Mouse (Mus musculus): ENCODE data around the gene Tmem136.

GRCm38 (mm10) chr9:43133525-43133924 lies 17.2 kb upstream of the Tmem136 start:
- no peak for TF ChIP-seq USF1 (IDR thresholded peaks at IDR 0.05; ENCODE audit: low read depth)
- no peak for TF ChIP-seq CTCF (IDR thresholded peaks at IDR 0.05; ENCODE audit: control insufficient read depth, insufficient read depth, insufficient read length)
- TF ChIP-seq FOSL1 (IDR thresholded peaks at IDR 0.05; ENCODE audit: insufficient read depth, low read length, poor library complexity, severe bottlenecking) = no peak
- TF ChIP-seq MYOG (IDR thresholded peaks at IDR 0.05; ENCODE audit: control insufficient read depth, extremely low read depth, insufficient read length) = no peak
- no peak for TF ChIP-seq MAX (IDR thresholded peaks at IDR 0.05)
